Mouse (Mus musculus): ENCODE results near the gene Tcf20.

- peak; percentile 65 for TF ChIP-seq CTCF (IDR thresholded peaks at IDR 0.05; ENCODE audit: low read depth, low read length)
- TF ChIP-seq GATA1 (IDR thresholded peaks at IDR 0.05; ENCODE audit: borderline replicate concordance, low read length) = no peak
Observed at GRCm38 (mm10) chr15:82804708-82805639, 182.7 kb downstream of the Tcf20 start.
